Mouse (Mus musculus): Measurements from ENCODE around the gene B4gat1. TPM values are rescaled to one million over a fixed set of nuclear protein-coding genes. Genes with fewer than 3 reads are reported as not detected.
"Not testable (repeated sequence)": the region's sequence is repeated elsewhere in the genome, so short reads cannot be mapped to it uniquely, and the experiment has no call there.

The B4gat1 gene
- polyA plus RNA-seq, 1 experiment from 2014 or later, result 41.4 TPM

- Histone ChIP-seq H3K4me1 (peaks cover 27% of the 10 kb centered on the region), H3K27me3 (replicated peaks) (peaks cover 53% of the 10 kb centered on the region), H3K36me3 (peaks cover 21% of the 10 kb centered on the region)
- H3K4me2 ChIP-seq; H3K4me3 ChIP-seq; H3K9me3 ChIP-seq; ATAC-seq (ENCODE audit: extremely low read depth, insufficient number of reproducible peaks, low FRiP score, low TSS enrichment); H3K9ac ChIP-seq; H3K27ac ChIP-seq (replicated peaks): not testable (repeated sequence)
- WGBS, result 51% methylated on average over 4 of the region's 4 CpGs
These were observed 47.9 kb downstream of the B4gat1 start for GRCm38 (mm10) chr19:5086533-5086932.

GRCm38 (mm10) chr19:5087884-5088728 lies 49.5 kb downstream of the B4gat1 start, which contains the start of gene Yif1a:
Yif1a (plus strand) TSS chr19:5088538.
- peaks cover 37% of the 10 kb centered on the region for H3K36me3 ChIP-seq
- H3K4me1 ChIP-seq, result peaks cover 27% of the 10 kb centered on the region
- no peaks in the 10 kb centered on the region for H3K9me3 ChIP-seq
- H3K4me3 ChIP-seq, result peak within 1 kb of the TSS; percentile 89
- H3K9ac ChIP-seq, result peak within 1 kb of the TSS; percentile 93
- WGBS, result under 1% methylated on average over 58 of the region's 58 CpGs
- H3K27ac ChIP-seq (replicated peaks), result peak within 1 kb of the TSS; percentile 79
- peak; percentile 79 for ATAC-seq (ENCODE audit: extremely low read depth, insufficient number of reproducible peaks, low FRiP score, low TSS enrichment)
- peak within 1 kb of the TSS; percentile 82 for H3K4me2 ChIP-seq
- H3K27me3 ChIP-seq (replicated peaks), result peaks cover 38% of the 10 kb centered on the region

GRCm38 (mm10) chr19:5089324-5089723 lies 50.7 kb downstream of the B4gat1 start:
- peak overlapping the region; percentile 82 for H3K4me2 ChIP-seq
- peaks cover 42% of the 10 kb centered on the region for H3K36me3 ChIP-seq
- no peaks in the 10 kb centered on the region for H3K9me3 ChIP-seq
- H3K4me1 ChIP-seq, result peaks cover 36% of the 10 kb centered on the region
- ATAC-seq (ENCODE audit: extremely low read depth, insufficient number of reproducible peaks, low FRiP score, low TSS enrichment), result no peak
- H3K27ac ChIP-seq (replicated peaks), result no peak overlapping the region
- peak overlapping the region; percentile 89 for H3K4me3 ChIP-seq
- 81% methylated on average over 4 of the region's 4 CpGs for WGBS
- peak overlapping the region; percentile 93 for H3K9ac ChIP-seq
- H3K27me3 ChIP-seq (replicated peaks), result peaks cover 26% of the 10 kb centered on the region

Other genes with a start within 250 kb of the B4gat1 start
- 45.5 and 50.8 TPM in 2 replicates for gene Rbm4, start 244.9 kb upstream of the B4gat1 start, polyA plus RNA-seq (2015; fragmentation: Nextera tagmentation; extraction: Ambion mirVana)
- 21.5 and 26.8 TPM in 2 replicates for gene Gm21992, start 227.2 kb upstream of the B4gat1 start, polyA plus RNA-seq (2015; fragmentation: Nextera tagmentation; extraction: Ambion mirVana)
- 48.4 and 48.6 TPM in 2 replicates for gene Rbm14, start 227.2 kb upstream of the B4gat1 start, polyA plus RNA-seq (2015; fragmentation: Nextera tagmentation; extraction: Ambion mirVana)
- gene Ccs, start 199.5 kb upstream of the B4gat1 start, polyA plus RNA-seq (2015; fragmentation: Nextera tagmentation; extraction: Ambion mirVana), result 40.7 and 44.1 TPM in 2 replicates
- 0.04 TPM in 1 of 2 replicates, not detected in the other for gene Ccdc87, start 199.5 kb upstream of the B4gat1 start, polyA plus RNA-seq (2015; fragmentation: Nextera tagmentation; extraction: Ambion mirVana)
- gene Ctsf, start 183.7 kb upstream of the B4gat1 start, polyA plus RNA-seq (2015; fragmentation: Nextera tagmentation; extraction: Ambion mirVana), result 40.5 and 42.2 TPM in 2 replicates
- gene Actn3, start 160.9 kb upstream of the B4gat1 start, polyA plus RNA-seq (2015; fragmentation: Nextera tagmentation; extraction: Ambion mirVana), result 2.8 and 3.9 TPM in 2 replicates
- gene Zdhhc24, start 160.2 kb upstream of the B4gat1 start, polyA plus RNA-seq (2015; fragmentation: Nextera tagmentation; extraction: Ambion mirVana), result 8.4 and 8.6 TPM in 2 replicates
- gene Bbs1, start 132.2 kb upstream of the B4gat1 start, polyA plus RNA-seq (2015; fragmentation: Nextera tagmentation; extraction: Ambion mirVana), result 2.2 and 2.5 TPM in 2 replicates
- gene Dpp3, start 110.5 kb upstream of the B4gat1 start, polyA plus RNA-seq (2015; fragmentation: Nextera tagmentation; extraction: Ambion mirVana), result 84.6 and 84.7 TPM in 2 replicates
- gene Peli3, start 95.7 kb upstream of the B4gat1 start, polyA plus RNA-seq (2015; fragmentation: Nextera tagmentation; extraction: Ambion mirVana), result 0.99 and 1.0 TPM in 2 replicates
- gene Mrpl11, start 76.7 kb upstream of the B4gat1 start, polyA plus RNA-seq (2015; fragmentation: Nextera tagmentation; extraction: Ambion mirVana), result 85.2 and 101 TPM in 2 replicates
- gene Npas4, start 48.5 kb upstream of the B4gat1 start, polyA plus RNA-seq (2015; fragmentation: Nextera tagmentation; extraction: Ambion mirVana), result 0.09 TPM in 2 replicates
- 8.5 and 9.4 TPM in 2 replicates for gene Slc29a2, start 15.0 kb upstream of the B4gat1 start, polyA plus RNA-seq (2015; fragmentation: Nextera tagmentation; extraction: Ambion mirVana)
- 1.4 and 1.7 TPM in 2 replicates for gene AC124502.3, start 65 bp downstream of the B4gat1 start, polyA plus RNA-seq (2015; fragmentation: Nextera tagmentation; extraction: Ambion mirVana)
- gene Brms1, start 2.5 kb downstream of the B4gat1 start, polyA plus RNA-seq (2015; fragmentation: Nextera tagmentation; extraction: Ambion mirVana), result 29.5 and 33.5 TPM in 2 replicates
- 2.4 and 3.5 TPM in 2 replicates for gene Rin1, start 11.7 kb downstream of the B4gat1 start, polyA plus RNA-seq (2015; fragmentation: Nextera tagmentation; extraction: Ambion mirVana)
- gene Cd248, start 29.3 kb downstream of the B4gat1 start, polyA plus RNA-seq (2015; fragmentation: Nextera tagmentation; extraction: Ambion mirVana), result 17.7 and 23.6 TPM in 2 replicates
- 3.5 and 4.8 TPM in 2 replicates for gene Tmem151a, start 46.7 kb downstream of the B4gat1 start, polyA plus RNA-seq (2015; fragmentation: Nextera tagmentation; extraction: Ambion mirVana)
- 84.3 and 94.6 TPM in 2 replicates for gene Yif1a, start 49.7 kb downstream of the B4gat1 start, polyA plus RNA-seq (2015; fragmentation: Nextera tagmentation; extraction: Ambion mirVana)
- 4.6 and 5.8 TPM in 2 replicates for gene Cnih2, start 59.7 kb downstream of the B4gat1 start, polyA plus RNA-seq (2015; fragmentation: Nextera tagmentation; extraction: Ambion mirVana)
- 220 TPM in 2 replicates for gene Rab1b, start 68.2 kb downstream of the B4gat1 start, polyA plus RNA-seq (2015; fragmentation: Nextera tagmentation; extraction: Ambion mirVana)
- 18.4 and 22.3 TPM in 2 replicates for gene Klc2, start 79.7 kb downstream of the B4gat1 start, polyA plus RNA-seq (2015; fragmentation: Nextera tagmentation; extraction: Ambion mirVana)
- 17.7 and 18.6 TPM in 2 replicates for gene Pacs1, start 234.3 kb downstream of the B4gat1 start, polyA plus RNA-seq (2015; fragmentation: Nextera tagmentation; extraction: Ambion mirVana)

All from heart, embryonic 13.5 days (tissue).